ENCODE assay signal across 8 mouse cellular contexts in genomic region chr11:78322860-78323259, GRCm38 (mm10). TPM values are rescaled to one million over a fixed set of nuclear protein-coding genes. Genes with fewer than 3 reads are reported as not detected.
A peak's percentile ranks its signal among the peaks of the same experiment; 100 is the strongest.
DNase-seq lines count a peak whose midpoint lies in the region; ATAC-seq and TF ChIP-seq lines count a peak whose summit lies in the region.

Aldoc (plus strand) TSS chr11:78322968.

- H3K9me3 ChIP-seq in G1E (replicated peaks) = no peaks in the 10 kb centered on the region
- no peaks in the 10 kb centered on the region for H3K9me3 ChIP-seq in forebrain, embryonic 14.5 days (replicated peaks; ENCODE audit: control insufficient read depth, low read length)
- H3K9me3 ChIP-seq in lung, embryonic 16.5 days (ENCODE audit: control insufficient read depth, low read length) = no peaks in the 10 kb centered on the region

- peak within 1 kb of the TSS; percentile 66 for H3K4me3 ChIP-seq in G1E (ENCODE audit: low read depth, low read length)
- peak within 1 kb of the TSS; percentile 21 for H3K4me3 ChIP-seq in forebrain, embryonic 14.5 days (ENCODE audit: low read depth, low read length)
- 0 out of 2 replicates have a peak within 1 kb of the TSS, but pooled peaks have one; percentile 7 for H3K4me3 ChIP-seq in lung, embryonic 16.5 days (ENCODE audit: low read length)

- H3K4me1 ChIP-seq in G1E (ENCODE audit: insufficient read depth, low read depth, low read length) = peaks cover 17% of the 10 kb centered on the region
- peaks cover 10% of the 10 kb centered on the region for H3K4me1 ChIP-seq in forebrain, embryonic 14.5 days (ENCODE audit: control insufficient read depth, insufficient read depth, low read length)
- H3K4me1 ChIP-seq in lung, embryonic 16.5 days (replicated peaks; ENCODE audit: control insufficient read depth, insufficient read depth, low read length) = peaks cover 10% of the 10 kb centered on the region

- peaks cover 3% of the 10 kb centered on the region; the same call in 1 of the 2 replicates for H3K27me3 ChIP-seq in G1E (ENCODE audit: insufficient read depth, low read length)
- H3K27me3 ChIP-seq in forebrain, embryonic 14.5 days (replicated peaks; ENCODE audit: control insufficient read depth, insufficient read depth, low read length) = no peaks in the 10 kb centered on the region
- no peaks in the 10 kb centered on the region for H3K27me3 ChIP-seq in lung, embryonic 16.5 days (ENCODE audit: control insufficient read depth, insufficient read depth, low read depth, low read length)

- peak; percentile 45; the same call in 1 of the 2 replicates for ATAC-seq in G1E (ENCODE audit: extremely low read depth, insufficient number of reproducible peaks, low FRiP score, poor library complexity, severe bottlenecking)
- ATAC-seq in forebrain, embryonic 14.5 days = peak; percentile 86
- peak; percentile 97 for ATAC-seq in lung, embryonic 16.5 days (ENCODE audit: low read depth)

- H3K27ac ChIP-seq in forebrain, embryonic 14.5 days (ENCODE audit: low read depth, low read length) = peak within 1 kb of the TSS; percentile 81
- peak within 1 kb of the TSS; percentile 68 for H3K27ac ChIP-seq in lung, embryonic 16.5 days (ENCODE audit: low read length)

- peaks cover 85% of the 10 kb centered on the region for H3K36me3 ChIP-seq in G1E (replicated peaks)
- peaks cover 46% of the 10 kb centered on the region for H3K36me3 ChIP-seq in forebrain, embryonic 14.5 days (ENCODE audit: control insufficient read depth, insufficient read depth, low read length)
- H3K36me3 ChIP-seq in lung, embryonic 16.5 days (ENCODE audit: control insufficient read depth, insufficient read depth, low read length) = peaks cover 26% of the 10 kb centered on the region

- 3% methylated on average over 15 of the region's 15 CpGs for WGBS in forebrain, embryonic 14.5 days
- WGBS in lung, embryonic 16.5 days = 6% methylated on average over 15 of the region's 15 CpGs

- H3K9ac ChIP-seq in forebrain, embryonic 14.5 days (ENCODE audit: low read length) = peak within 1 kb of the TSS; percentile 47; the same call in 1 of the 2 replicates
- no peak within 1 kb of the TSS for H3K9ac ChIP-seq in lung, embryonic 16.5 days (ENCODE audit: low read length)

- peak; percentile 82 for DNase-seq in G1E (ENCODE audit: low spot score)
- DNase-seq in cerebellum, adult 11 months = peak; percentile 89
- peak; percentile 90 for DNase-seq in forebrain, embryonic 14.5 days (ENCODE audit: low spot score)
- DNase-seq in heart, postnatal 4 days = peak; percentile 77
- DNase-seq in layer of hippocampus, adult 9-11 months = peak; percentile 91
- DNase-seq in ovary, postnatal 36 days (ENCODE audit: low spot score) = peak; percentile 82
- peak; percentile 76 for DNase-seq in thymus, postnatal 14 days

- TF ChIP-seq CTCF in G1E (IDR thresholded peaks at IDR 0.05; ENCODE audit: low read depth, low read length) = no peak

- H3K4me2 ChIP-seq in forebrain, embryonic 14.5 days (ENCODE audit: low read length) = peak within 1 kb of the TSS; percentile 46
- H3K4me2 ChIP-seq in lung, embryonic 16.5 days (ENCODE audit: low read depth, low read length) = peak within 1 kb of the TSS; percentile 44

RNA-seq across cellular contexts. Expression of gene Aldoc, which starts in this region (rescaled TPM):
- total RNA-seq in G1E (2014; fragmentation: Nextera tagmentation) (0.83 and 4.3 TPM in 2 replicates), G1E (2017) (10.2 and 12.9 TPM in 2 replicates)
- 7.2 and 10.6 TPM in 2 replicates for polyA plus RNA-seq in G1E (2012)
- polyA plus RNA-seq in forebrain, embryonic 14.5 days (2014; fragmentation: Nextera tagmentation; extraction: Ambion mirVana) = 161 and 167 TPM in 2 replicates
- 1 to 10 TPM; 3.3 to 3.6 TPM for total RNA-seq in heart, postnatal 4 days (2021)
- polyA plus RNA-seq in lung, embryonic 16.5 days (2015; fragmentation: Nextera tagmentation; extraction: Ambion mirVana) = 8.9 and 12.1 TPM in 2 replicates

Comparison
In these comparisons a context has a peak if more than half of its experiments do, and no peak if none do; other contexts are left out.
1. Peak in every context shown above with its lines: DNase-seq, ATAC-seq, H3K4me3 ChIP-seq and H3K27ac ChIP-seq.
2. RNA of gene Aldoc (polyA plus RNA-seq): 161 to 167 TPM in forebrain, embryonic 14.5 days; 7.2 to 10.6 TPM in G1E and 8.9 to 12.1 TPM in lung, embryonic 16.5 days; every median in the first group is over 10 times any median in the second.
3. ATAC-seq: peak in every context shown above with its lines; median percentile 97 in lung, embryonic 16.5 days; 86 in forebrain, embryonic 14.5 days; 45 in G1E.
4. H3K4me3 ChIP-seq: peak in every context shown above with its lines; median percentile 66 in G1E; 21 in forebrain, embryonic 14.5 days; 7 in lung, embryonic 16.5 days.